Mouse (Mus musculus) embryonic stem cell, embryonic (primary cell): ENCODE results near the gene Zfp692.

Experiments
- CTCF ChIA-PET, 4 experiments: fragments of 300-600 bp in 2 of 4; fragments of 350-600 bp in 2 of 4; sonication (Branson Sonifier 250); formaldehyde crosslinking; loops; one replicate each; lab custom pipeline; 2022; ENCODE audit warnings: inconsistent platforms in 2 of 4; lab: Charles Lee
- POLR2A ChIA-PET, 4 experiments: fragments of 300-600 bp in 2 of 4; fragments of 350-600 bp in 2 of 4; sonication (Branson Sonifier 250); formaldehyde crosslinking; loops; one replicate each; lab custom pipeline; 2022; ENCODE audit warnings: antibody characterized with exemption in 4 of 4, inconsistent platforms in 1 of 4; lab: Charles Lee

The Zfp692 gene

GRCm38 (mm10) chr11:58306860-58307308 is at the start of gene Zfp692:
TSS of gene Zfp692 (plus strand) at chr11:58307069.
- CTCF ChIA-PET: interaction anchor here in 3 of 4 experiments (0.6 to 2.6 kb wide), 4 partner anchors 10 to 209 kb away, joined by 3 to 11 read pairs (median 10); no protein-coding TSS in a partner anchor
- POLR2A ChIA-PET: interaction anchor here (0.8 to 3.2 kb wide), 13 partner anchors 10 to 518 kb away, joined by 3 to 34 read pairs (median 6); partner anchors contain the start of genes Sh3bp5l (in 3 of the 4), Zfp672 (in 3 of the 4) and Cnot8 (in 1 of the 4)

GRCm38 (mm10) chr11:58257816-58258215 is 49.1 kb upstream of the Zfp692 start:
- CTCF ChIA-PET: interaction anchor here in 1 of 4 experiments (0.6 kb wide), 1 partner anchor 265 kb away, joined by 5 read pairs; no protein-coding TSS in a partner anchor
- POLR2A ChIA-PET: no interaction called here

- POLR2A ChIA-PET: interaction anchor here in 1 of 4 experiments (1.1 kb wide), 1 partner anchor 12 kb away, joined by 3 read pairs; no protein-coding TSS in a partner anchor
- CTCF ChIA-PET: interaction anchor here in 1 of 4 experiments (1.5 kb wide), 1 partner anchor 34 kb away, joined by 3 read pairs; no protein-coding TSS in a partner anchor
Measured at GRCm38 (mm10) chr11:58260156-58260555, 46.7 kb upstream of the Zfp692 start.

- ChIA-PET CTCF (interaction anchor here in 2 of 4 experiments (0.6 kb wide), 2 partner anchors 39 to 667 kb away, joined by 3 to 4 read pairs; no protein-coding TSS in a partner anchor), POLR2A (interaction anchor here in 1 of 4 experiments (1.6 kb wide), 1 partner anchor 22 kb away, joined by 3 read pairs; no protein-coding TSS in a partner anchor)
Measured at GRCm38 (mm10) chr11:58261826-58262225, 45.0 kb upstream of the Zfp692 start.

- POLR2A ChIA-PET: interaction anchor here in 1 of 4 experiments (1.6 kb wide), 1 partner anchor 22 kb away, joined by 3 read pairs; no protein-coding TSS in a partner anchor
- CTCF ChIA-PET: interaction anchor here in 3 of 4 experiments (0.6 to 1.1 kb wide), 3 partner anchors 38 to 667 kb away, joined by 3 to 4 read pairs (median 4); no protein-coding TSS in a partner anchor
Measured at GRCm38 (mm10) chr11:58262336-58262735, 44.5 kb upstream of the Zfp692 start.

DNA sequence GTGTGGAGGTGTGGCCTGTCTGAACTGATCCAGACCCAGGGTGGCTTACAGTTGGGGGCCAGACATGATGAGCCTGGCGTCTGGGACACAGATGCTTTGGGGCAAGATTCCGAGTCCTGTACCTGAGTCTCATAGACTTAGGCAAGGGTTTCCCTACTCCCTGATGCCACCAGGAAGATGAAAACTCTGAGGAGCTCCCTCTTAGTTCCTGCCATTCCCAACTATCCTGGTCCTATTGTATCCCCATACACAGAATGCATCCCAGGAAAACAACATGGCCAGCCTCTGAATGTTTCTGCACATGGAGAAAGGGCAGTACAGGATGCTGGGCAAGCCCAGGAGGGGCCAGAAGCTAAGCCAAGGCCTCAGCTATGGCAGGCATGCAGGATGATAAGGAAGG is 43.4 kb upstream of the Zfp692 start:
- POLR2A ChIA-PET: interaction anchor here in 1 of 4 experiments (1.6 kb wide), 1 partner anchor 21 kb away, joined by 3 read pairs; no protein-coding TSS in a partner anchor
- CTCF ChIA-PET: interaction anchor here in 1 of 4 experiments (1.1 kb wide), 1 partner anchor 89 kb away, joined by 4 read pairs; no protein-coding TSS in a partner anchor

GRCm38 (mm10) chr11:58264546-58264945 is 42.3 kb upstream of the Zfp692 start:
- POLR2A ChIA-PET: no interaction called here
- CTCF ChIA-PET: interaction anchor here in 1 of 4 experiments (0.6 kb wide), 1 partner anchor 49 kb away, joined by 5 read pairs; no protein-coding TSS in a partner anchor

DNA sequence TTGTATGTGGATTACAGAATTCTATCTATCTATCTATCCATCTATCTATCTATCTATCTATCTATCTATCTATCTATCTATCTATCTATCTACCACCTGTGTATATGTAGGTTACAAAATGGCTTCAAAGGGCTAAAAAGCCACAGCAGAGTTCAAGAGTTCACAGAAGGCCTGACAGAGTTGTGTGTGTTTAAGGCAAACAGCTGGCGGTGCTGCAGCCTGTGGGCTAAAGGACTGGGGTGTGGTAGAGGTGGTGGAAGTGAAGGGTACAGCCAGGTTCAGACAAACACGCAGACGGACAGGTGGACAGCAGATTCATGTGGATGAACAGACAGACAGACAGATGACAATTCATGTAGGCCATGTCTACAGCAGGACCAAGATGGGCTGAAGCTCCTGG is 38.6 kb upstream of the Zfp692 start:
- CTCF ChIA-PET: interaction anchor here in 1 of 4 experiments (0.5 kb wide), 1 partner anchor 31 kb away, joined by 3 read pairs; no protein-coding TSS in a partner anchor
- POLR2A ChIA-PET: interaction anchor here in 1 of 4 experiments (0.6 kb wide), 1 partner anchor 20 kb away, joined by 4 read pairs; no protein-coding TSS in a partner anchor

GRCm38 (mm10) chr11:58274572-58274971 is 32.3 kb upstream of the Zfp692 start, which contains the start of gene 4930438A08Rik:
TSS of gene 4930438A08Rik (plus strand) at chr11:58274799.
- ChIA-PET CTCF (no interaction called here), POLR2A (interaction anchor here in 1 of 4 experiments (0.7 kb wide), 1 partner anchor 39 kb away, joined by 3 read pairs; no protein-coding TSS in a partner anchor)

- CTCF ChIA-PET: no interaction called here
- POLR2A ChIA-PET: no interaction called here
Measured at GRCm38 (mm10) chr11:58275756-58276155, 31.1 kb upstream of the Zfp692 start.

- POLR2A ChIA-PET: no interaction called here
Measured at GRCm38 (mm10) chr11:58281970-58282496, 24.8 kb upstream of the Zfp692 start.

GRCm38 (mm10) chr11:58282518-58282917 is 24.4 kb upstream of the Zfp692 start:
- ChIA-PET POLR2A (no interaction called here), CTCF (no interaction called here)

More at GRCm38 (mm10) chr11:58281970-58282496, 24.8 kb upstream of the Zfp692 start:
- CTCF ChIA-PET: interaction anchor here in 1 of 4 experiments (0.5 kb wide), 1 partner anchor 645 kb away, joined by 3 read pairs; no protein-coding TSS in a partner anchor

DNA sequence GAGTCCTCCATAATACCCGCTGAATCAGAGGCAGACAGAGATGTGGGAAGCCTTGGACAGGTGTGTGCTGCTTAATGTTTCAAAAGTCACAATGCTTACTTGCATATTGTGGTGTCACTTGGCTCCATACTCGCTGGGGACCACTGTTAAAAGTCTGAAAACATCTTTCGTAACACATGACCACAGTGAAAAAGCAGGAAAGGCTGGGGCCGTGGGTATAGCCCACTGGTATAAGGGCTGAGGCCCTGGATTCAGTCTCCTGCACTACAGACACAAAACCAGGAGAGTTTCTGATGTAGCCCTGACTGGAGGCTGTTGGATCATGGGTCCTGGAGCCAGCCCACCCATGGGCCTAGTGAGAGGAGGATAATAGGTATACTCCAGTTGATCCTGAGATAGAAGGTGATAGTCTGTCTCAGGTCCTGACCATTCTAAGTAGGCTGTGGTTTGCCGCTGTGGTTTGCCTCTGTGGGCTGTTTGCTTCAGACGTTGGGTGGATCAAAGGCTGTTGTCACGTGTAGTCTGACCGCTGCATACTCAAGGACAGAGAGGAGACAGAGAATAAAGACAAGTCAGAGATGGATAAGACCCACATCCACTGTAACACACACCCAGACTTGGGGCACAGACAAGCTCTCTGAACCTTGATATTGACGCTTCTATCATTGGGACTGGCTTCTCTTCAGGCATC is 16.7 kb upstream of the Zfp692 start:
- ChIA-PET POLR2A (interaction anchor here in 1 of 4 experiments (1.1 kb wide), 1 partner anchor 12 kb away, joined by 3 read pairs; no protein-coding TSS in a partner anchor), CTCF (interaction anchor here in 1 of 4 experiments (1.0 to 1.1 kb wide), 2 partner anchors 51 to 60 kb away, joined by 3 read pairs; no protein-coding TSS in a partner anchor)

DNA sequence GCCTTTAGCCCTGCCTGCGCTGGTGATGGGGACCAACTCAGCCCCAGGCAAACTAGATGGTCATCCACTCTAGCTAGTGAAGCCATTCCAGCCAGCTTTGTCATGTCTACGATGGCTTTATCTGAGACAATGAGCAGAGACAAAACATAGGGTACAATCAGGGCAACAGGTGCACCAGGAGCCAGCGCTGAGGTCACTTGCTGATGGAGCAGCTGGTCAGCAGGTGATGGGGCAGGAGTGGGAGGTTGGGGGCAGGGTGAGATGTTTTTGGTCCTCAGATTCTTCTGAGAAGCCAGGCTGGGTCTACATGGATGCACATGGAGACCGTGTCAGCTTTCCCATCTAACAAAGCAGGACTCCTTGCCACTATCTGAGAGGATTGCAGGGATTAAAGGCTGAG is 16.1 kb upstream of the Zfp692 start:
- POLR2A ChIA-PET: interaction anchor here in 1 of 4 experiments (1.1 kb wide), 1 partner anchor 11 kb away, joined by 3 read pairs; no protein-coding TSS in a partner anchor

DNA sequence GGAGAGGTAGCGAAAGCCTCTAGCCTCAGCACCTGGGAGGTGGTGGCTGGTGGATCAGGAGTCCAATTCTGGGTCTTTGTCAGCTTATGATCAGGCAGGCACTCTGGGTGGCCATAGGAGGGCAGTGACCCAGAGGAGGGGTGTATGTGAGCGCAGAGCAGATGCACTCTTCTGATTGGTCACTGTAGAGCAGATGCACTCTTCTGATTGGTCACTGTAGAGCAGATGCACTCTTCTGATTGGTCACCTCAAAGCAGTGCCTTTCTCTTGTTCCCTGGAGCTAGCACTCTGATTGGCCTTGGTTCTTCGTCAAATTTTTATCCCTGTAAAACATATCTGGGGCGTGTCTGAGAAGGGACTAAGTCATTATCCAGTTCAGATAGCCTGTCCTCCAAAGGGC is 14.1 kb upstream of the Zfp692 start:
- ChIA-PET CTCF (interaction anchor here in 2 of 4 experiments (0.5 to 2.1 kb wide), 3 partner anchors 9 to 153 kb away, joined by 3 to 16 read pairs (median 6); no protein-coding TSS in a partner anchor), POLR2A (interaction anchor here in 2 of 4 experiments (0.6 to 1.7 kb wide), 2 partner anchors 9 to 347 kb away, joined by 3 to 4 read pairs; no protein-coding TSS in a partner anchor)

More for the DNA sequence above, 16.1 kb upstream of the Zfp692 start:
- CTCF ChIA-PET: interaction anchor here in 1 of 4 experiments (1.1 kb wide), 1 partner anchor 52 kb away, joined by 3 read pairs; no protein-coding TSS in a partner anchor

GRCm38 (mm10) chr11:58297396-58297795 is 9.5 kb upstream of the Zfp692 start:
- ChIA-PET CTCF (interaction anchor here in 1 of 4 experiments (0.6 kb wide), 3 partner anchors 32 to 89 kb away, joined by 3 to 6 read pairs (median 5); no protein-coding TSS in a partner anchor), POLR2A (interaction anchor here in 2 of 4 experiments (0.7 to 1.6 kb wide), 2 partner anchors 10 to 36 kb away, joined by 3 to 5 read pairs; no protein-coding TSS in a partner anchor)

GRCm38 (mm10) chr11:58301057-58301456 is 5.8 kb upstream of the Zfp692 start:
- CTCF ChIA-PET: interaction anchor here (0.6 to 2.4 kb wide), 34 partner anchors 8 to 912 kb away, joined by 3 to 16 read pairs (median 4); partner anchors contain the start of genes Sh3bp5l (in 2 of the 4) and Zfp672 (in 2 of the 4)
- POLR2A ChIA-PET: interaction anchor here in 3 of 4 experiments (0.5 to 2.3 kb wide), 11 partner anchors 9 to 62 kb away, joined by 3 to 39 read pairs (median 6); partner anchors contain the start of genes Sh3bp5l (in 3 of the 3) and Zfp672 (in 3 of the 3)
